Mouse (Mus musculus) spleen, adult 10 weeks (tissue): ENCODE results near the gene Gm2a. TPM values are rescaled to one million over a fixed set of nuclear protein-coding genes. Genes with fewer than 3 reads are reported as not detected.

ENCODE experiments used
- polyA plus RNA-seq: library from polyadenylated mRNA; stranded (reverse); fragments of 350-450 nt; fragmentation: Illumina TruSeq; extraction: RNeasy Lipid Tissue Mini Kit (QIAGEN cat#74804); gene quantifications from one replicate; pipeline ENCODE4 v1.2.3, GENCODE M21; 2015; ENCODE audit warnings: low replicate concordance; ENCODE audit not compliant: insufficient read depth

Gm2a gene
- 141 TPM for polyA plus RNA-seq

GRCm38 (mm10) chr11:55097463-55098188 is at the start of gene Gm2a:
Gene Gm2a (plus strand): TSS chr11:55098115.

GRCm38 (mm10) chr11:55077331-55078231 is 20.3 kb upstream of the Gm2a start, which contains the start of gene Ccdc69:
Gene Ccdc69 (minus strand): TSS chr11:55078131.

GRCm38 (mm10) chr11:55151608-55152007 is 53.7 kb downstream of the Gm2a start, which contains the start of gene Slc36a3:
Gene Slc36a3 (minus strand): TSS chr11:55151708.

Other genes with a start within 250 kb of the Gm2a start
- gene Lyrm7, start 237.2 kb upstream of the Gm2a start, polyA plus RNA-seq = 10.0 TPM
- 303 TPM for gene Hint1, start 231.7 kb upstream of the Gm2a start, polyA plus RNA-seq
- gene Gpx3, start 195.7 kb upstream of the Gm2a start, polyA plus RNA-seq = 142 TPM
- gene Tnip1, start 135.2 kb upstream of the Gm2a start, polyA plus RNA-seq = 23.1 TPM
- gene Anxa6, start 64.7 kb upstream of the Gm2a start, polyA plus RNA-seq = 179 TPM
- 47.8 TPM for gene Ccdc69, start 20.0 kb upstream of the Gm2a start, polyA plus RNA-seq
- 0.30 TPM for gene Slc36a3, start 53.6 kb downstream of the Gm2a start, polyA plus RNA-seq
- 9.7 TPM for gene Slc36a2, start 87.0 kb downstream of the Gm2a start, polyA plus RNA-seq
- gene Slc36a1, start 106.2 kb downstream of the Gm2a start, polyA plus RNA-seq = 16.2 TPM
- 0.04 TPM for gene Fat2, start 238.4 kb downstream of the Gm2a start, polyA plus RNA-seq